Mouse (Mus musculus) gastrocnemius, postnatal 36 days (tissue): ENCODE data around the gene Tmem175. TPM values are rescaled to one million over a fixed set of nuclear protein-coding genes. Genes with fewer than 3 reads are reported as not detected.
A peak's percentile ranks its signal among the peaks of the same experiment; 100 is the strongest.

Source experiments
- DNase-seq, 2 experiments: peaks; one replicate each; pipeline ENCODE4 v3.0.0; 2022
- intact Hi-C: fragments of 180-260 bp; cut with DNase I; formaldehyde crosslinking; loops from one replicate; pipeline ENCODE4 v1.15.1; 2025
- total RNA-seq, 2 experiments: library from RNA; stranded (reverse); gene quantifications; 2 replicates each; pipeline ENCODE4 v1.2.3; 2021

The Tmem175 gene
- total RNA-seq, 2 experiments from 2014 or later: 6.6 to 6.7 TPM

DNA sequence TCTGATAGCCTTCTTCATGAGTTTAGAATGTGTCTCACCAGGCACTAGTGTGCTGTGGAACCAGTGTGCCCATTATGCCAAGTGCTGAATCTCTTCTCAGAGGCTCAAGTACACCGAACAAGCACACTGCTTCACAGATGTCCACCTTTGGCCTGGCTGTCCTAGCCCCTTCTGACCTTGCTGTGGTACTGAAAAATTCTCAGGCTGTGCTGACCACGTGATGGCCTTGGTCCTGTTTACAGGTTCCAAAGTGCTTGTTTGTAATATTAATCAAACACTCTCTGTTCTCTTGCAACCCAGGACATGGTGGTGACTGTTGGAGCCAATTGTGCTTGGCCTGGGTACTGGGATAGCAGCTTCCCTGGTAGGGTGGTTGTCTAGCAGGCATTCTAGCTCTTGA is 45.1 kb downstream of the Tmem175 start:
- intact Hi-C loops: no loop called here
- no peak for DNase-seq

GRCm38 (mm10) chr5:108675251-108675816 is 45.8 kb downstream of the Tmem175 start, which contains the start of gene Slc26a1:
TSS of gene Slc26a1 (minus strand) at chr5:108675569.
- no peak for DNase-seq
- intact Hi-C loops: no loop called here

GRCm38 (mm10) chr5:108676772-108677498 is 47.4 kb downstream of the Tmem175 start:
- DNase-seq: no peak
- intact Hi-C loops: no loop called here

DNA sequence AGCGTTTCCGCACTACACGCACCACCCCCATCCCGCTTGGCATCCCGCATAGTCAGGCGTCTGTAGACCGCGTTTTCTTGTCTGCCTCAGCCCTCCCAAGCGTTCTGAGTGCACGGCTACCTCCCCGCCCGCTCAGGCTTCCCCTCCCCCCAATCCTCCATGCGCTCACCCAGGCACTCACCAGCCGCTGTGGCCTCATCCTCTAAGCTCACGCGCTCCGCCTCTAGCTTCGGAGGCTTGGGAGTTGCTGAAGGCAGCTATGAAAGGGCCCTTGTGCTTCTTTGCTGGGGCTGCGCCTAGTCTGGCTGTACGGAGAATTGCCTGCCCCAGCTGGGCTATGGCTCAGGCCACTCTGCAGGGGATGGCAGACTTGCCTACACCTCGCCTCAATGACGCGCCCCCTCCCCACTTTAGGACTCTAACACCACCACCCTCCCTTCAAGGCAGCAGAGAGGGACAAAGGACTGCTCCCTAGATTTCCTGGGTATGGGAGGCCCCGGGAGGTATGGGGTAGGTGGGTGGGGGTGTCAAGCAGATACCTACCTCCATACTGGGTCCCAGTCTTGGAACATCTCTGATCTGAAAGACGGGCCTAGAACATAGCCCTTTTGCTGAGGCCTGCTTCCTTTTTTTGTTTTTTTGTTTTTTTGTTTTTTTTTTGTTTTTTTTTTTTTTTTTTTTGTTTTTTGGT is 48.2 kb downstream of the Tmem175 start:
- no peak for DNase-seq
- intact Hi-C loops: no loop called here

DNA sequence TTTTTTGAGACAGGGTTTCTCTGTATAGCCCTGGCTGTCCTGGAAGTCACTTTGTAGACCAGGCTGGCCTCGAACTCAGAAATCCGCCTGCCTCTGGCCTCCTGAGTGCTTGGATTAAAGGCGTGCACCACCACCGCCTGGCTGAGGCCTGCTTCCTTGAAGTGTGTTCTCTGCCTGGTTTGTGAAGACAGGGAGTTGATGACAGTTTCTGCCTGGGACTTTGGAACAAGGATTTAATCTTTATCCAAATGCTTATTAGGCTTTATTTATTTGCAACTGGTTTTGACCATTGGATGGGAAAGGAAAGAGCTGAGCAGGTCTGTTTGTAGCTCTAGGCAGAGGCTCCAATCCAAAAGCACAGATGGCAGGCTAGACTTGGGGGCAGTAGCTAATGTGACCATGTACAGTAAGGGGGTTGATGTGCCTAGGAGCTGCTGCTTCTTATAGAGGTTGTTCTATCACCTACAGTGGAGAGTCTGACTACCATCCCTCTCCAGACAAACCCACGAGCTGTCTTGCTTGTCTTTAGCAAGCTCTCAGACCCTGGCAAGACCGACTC is 48.8 kb downstream of the Tmem175 start:
- intact Hi-C loops: no loop called here
- DNase-seq: no peak

- no peak for DNase-seq
- intact Hi-C loops: no loop called here
Observed at GRCm38 (mm10) chr5:108679909-108680308, 50.3 kb downstream of the Tmem175 start.

DNA sequence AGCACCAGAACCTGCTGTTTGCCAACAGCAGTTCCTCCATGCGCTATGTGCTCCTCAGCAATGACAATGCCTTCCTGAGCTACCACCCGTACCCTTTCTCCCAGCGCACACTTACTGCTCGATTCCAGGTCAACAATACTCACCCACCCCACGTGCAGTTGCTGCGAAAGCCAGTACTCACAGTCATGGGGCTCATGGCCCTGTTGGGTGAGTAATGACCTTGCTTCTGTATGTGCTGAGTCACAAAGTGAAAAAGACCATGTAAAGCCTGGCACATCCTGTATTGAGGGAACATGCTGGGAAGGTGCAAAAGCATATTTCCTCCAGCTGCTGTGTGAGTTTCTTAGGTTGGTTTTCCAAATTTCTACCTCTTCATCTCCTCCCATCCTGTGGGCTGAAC is 51.3 kb downstream of the Tmem175 start:
- intact Hi-C loops: no loop called here
- no peak for DNase-seq

DNA sequence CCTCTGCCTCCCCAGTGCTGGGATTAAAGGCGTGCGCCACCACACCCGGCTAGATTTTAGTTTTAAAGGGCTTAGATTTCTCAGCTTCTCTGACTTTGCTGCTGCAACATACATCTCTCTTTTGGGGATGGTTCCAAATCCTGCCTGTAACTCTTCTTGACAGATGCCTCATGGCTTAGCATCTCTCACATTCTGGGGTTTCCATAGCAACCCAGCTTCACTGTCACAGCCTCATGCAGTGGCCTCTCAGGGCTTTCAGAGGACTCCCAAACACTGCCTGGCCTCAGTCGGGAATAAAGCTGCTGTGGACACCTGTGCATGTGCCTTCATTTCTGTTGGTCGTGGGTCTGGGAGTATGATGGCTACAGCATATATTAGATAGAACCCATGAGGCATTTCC is 59.5 kb downstream of the Tmem175 start:
- no peak for DNase-seq
- intact Hi-C loops: no loop called here

- DNase-seq: no peak
- intact Hi-C loops: no loop called here
Observed at GRCm38 (mm10) chr5:108691152-108691551, 61.6 kb downstream of the Tmem175 start.

- intact Hi-C loops: loop anchor here (2.0 kb wide), 1 partner anchor 35 kb away; no protein-coding TSS in a partner anchor
- peak; percentile 45 to 53 for DNase-seq
Observed at GRCm38 (mm10) chr5:108692271-108692670, 62.7 kb downstream of the Tmem175 start, which contains the start of gene Fgfrl1. TSS of gene Fgfrl1 (plus strand) at chr5:108692382.

DNA sequence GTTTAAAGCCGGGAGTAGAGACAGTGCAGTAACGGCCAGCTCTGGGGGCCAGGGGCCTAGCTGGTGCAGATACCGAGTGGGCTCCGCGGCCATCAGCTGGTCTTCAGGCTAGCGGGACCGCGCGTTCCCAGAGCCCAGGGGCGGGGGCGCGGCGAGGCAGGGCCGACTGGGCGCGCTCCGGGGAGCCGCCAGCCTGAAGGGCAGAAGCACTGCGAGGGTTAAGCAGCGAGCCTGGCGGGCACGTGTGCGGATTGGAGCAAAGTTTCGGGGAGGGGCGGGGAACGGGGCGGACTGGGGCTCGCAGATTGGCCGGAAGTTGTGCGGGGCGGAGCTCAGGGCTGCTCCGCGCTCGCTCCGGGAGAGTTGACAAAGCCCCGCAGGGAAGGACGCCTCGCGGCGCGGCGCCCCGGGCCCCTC is 64.3 kb downstream of the Tmem175 start:
- peak; percentile 70 to 84 for DNase-seq
- intact Hi-C loops: loop anchor here (2.0 kb wide), 1 partner anchor 33 kb away; no protein-coding TSS in a partner anchor

GRCm38 (mm10) chr5:108694352-108695261 is 65.0 kb downstream of the Tmem175 start:
- intact Hi-C loops: no loop called here
- no peak for DNase-seq

DNA sequence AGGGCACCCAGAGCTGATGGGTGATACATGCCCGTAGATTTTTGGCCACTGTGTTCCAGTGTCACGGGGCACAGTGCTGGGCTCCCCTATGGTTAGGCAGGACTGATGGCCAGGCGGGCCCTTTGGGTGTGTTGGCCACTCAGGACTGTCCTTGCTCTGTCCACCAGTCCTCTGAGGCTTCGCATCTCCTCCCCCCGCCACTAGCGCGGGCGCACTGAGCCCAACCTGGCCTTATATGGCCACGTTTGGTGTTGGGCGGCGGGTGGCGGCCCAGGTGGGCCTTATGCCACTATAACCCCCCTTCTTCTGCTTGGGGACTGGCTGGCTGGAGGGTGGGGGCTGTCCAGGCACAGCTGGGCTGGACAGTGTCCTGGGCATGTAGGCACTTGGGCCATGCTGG is 66.3 kb downstream of the Tmem175 start:
- intact Hi-C loops: no loop called here
- peak in 1 of 2 experiments; percentile 25 for DNase-seq

- no peak for DNase-seq
- intact Hi-C loops: no loop called here
Observed at GRCm38 (mm10) chr5:108696542-108696941, 67.0 kb downstream of the Tmem175 start.

GRCm38 (mm10) chr5:108697341-108697753 is 67.8 kb downstream of the Tmem175 start:
- DNase-seq: no peak
- intact Hi-C loops: no loop called here

Other genes with a start within 250 kb of the Tmem175 start
- not detected for gene Pde6b, start 241.4 kb upstream of the Tmem175 start, total RNA-seq
- gene Atp5k, start 195.3 kb upstream of the Tmem175 start, total RNA-seq: 100 to 1,000 TPM; 675 to 775 TPM
- 1 to 10 TPM in 1 of 2 experiments, under 1 TPM in 1; 0.66 to 1.1 TPM for gene Mfsd7a, start 180.9 kb upstream of the Tmem175 start, total RNA-seq
- gene Pcgf3, start 168.5 kb upstream of the Tmem175 start, total RNA-seq: 10 to 100 TPM; 32.9 to 35.3 TPM
- gene Cplx1, start 79.7 kb upstream of the Tmem175 start, total RNA-seq: not detected
- gene Gak, start within 50 bp of the Tmem175 start, total RNA-seq: 10 to 100 TPM; 11.1 to 13.1 TPM
- gene Idua, start 30.6 kb downstream of the Tmem175 start, total RNA-seq: 1 to 10 TPM; 7.2 to 8.9 TPM
- gene Dgkq, start 39.9 kb downstream of the Tmem175 start, total RNA-seq: 1 to 10 TPM; 4.6 to 7.3 TPM
- gene Slc26a1, start 45.8 kb downstream of the Tmem175 start, total RNA-seq: not detected
- 10 to 100 TPM; 25.6 to 34.7 TPM for gene Fgfrl1, start 62.6 kb downstream of the Tmem175 start, total RNA-seq
- gene Rnf212, start 145.2 kb downstream of the Tmem175 start, total RNA-seq: not detected
- not detected for gene Tmed11, start 165.6 kb downstream of the Tmem175 start, total RNA-seq
- gene Vmn2r8, start 179.1 kb downstream of the Tmem175 start, total RNA-seq: not detected
- gene Vmn2r9, start 222.8 kb downstream of the Tmem175 start, total RNA-seq: not detected